11 mouse cellular contexts compared by ENCODE assay signal in the genomic region with DNA sequence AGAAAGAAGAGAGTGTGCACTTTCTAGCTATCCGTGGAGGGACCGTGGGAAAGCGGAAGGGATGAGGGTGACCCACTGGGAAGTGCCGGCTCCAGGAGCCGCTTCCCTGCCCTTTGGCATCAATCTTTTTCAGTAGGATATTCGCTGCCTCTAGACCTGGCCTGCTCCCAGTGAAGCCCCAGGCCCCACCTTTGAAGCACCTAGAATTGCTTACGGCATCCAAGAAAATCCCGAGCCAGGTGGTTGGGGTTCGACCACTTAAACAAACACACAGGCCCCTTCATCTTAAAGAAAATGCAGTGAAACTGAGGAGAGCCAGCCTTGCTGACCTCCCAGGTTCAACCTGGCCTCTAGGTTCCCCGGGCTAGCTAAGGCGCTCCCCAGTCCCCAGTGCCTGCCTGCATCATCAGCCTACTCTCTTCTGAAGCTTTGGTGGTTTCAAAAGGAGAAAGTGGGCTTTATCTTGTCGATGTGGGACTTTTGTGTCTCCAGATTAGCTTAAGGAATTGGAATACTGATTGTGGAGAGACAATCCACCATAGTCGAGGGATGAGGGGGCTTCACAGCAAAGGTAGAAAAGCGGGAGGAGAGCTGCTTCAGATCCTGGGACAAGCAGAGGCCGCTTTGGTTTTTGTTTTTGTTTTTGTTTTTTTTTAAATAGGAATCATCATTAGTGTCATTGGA. TPM values are rescaled to one million over a fixed set of nuclear protein-coding genes. Genes with fewer than 3 reads are reported as not detected.
A peak's percentile ranks its signal among the peaks of the same experiment; 100 is the strongest.
DNase-seq lines count a peak whose midpoint lies in the region; ATAC-seq and TF ChIP-seq lines count a peak whose summit lies in the region.
"Had no signal": no experiment of that assay in that cellular context is flagged by ENCODE, and none has a peak within 500 bp of the region (broad histone marks: within the 10 kb centered on the region; RNA-seq: fewer than 3 reads in every experiment).

No protein-coding gene starts in this region.

- no peaks in the 10 kb centered on the region for H3K36me3 ChIP-seq in heart, embryonic 15.5 days
- no peaks in the 10 kb centered on the region for H3K36me3 ChIP-seq in hindbrain, postnatal 0 days (ENCODE audit: insufficient read depth, low read length)
- no peaks in the 10 kb centered on the region for H3K36me3 ChIP-seq in midbrain, embryonic 14.5 days (ENCODE audit: control insufficient read depth, insufficient read depth, low read length)

- H3K4me2 ChIP-seq in heart, embryonic 15.5 days, result peak overlapping the region; percentile 99
- H3K4me2 ChIP-seq in hindbrain, postnatal 0 days (ENCODE audit: low read depth, low read length), result peak overlapping the region; percentile 65
- peak overlapping the region; percentile 65 for H3K4me2 ChIP-seq in midbrain, embryonic 14.5 days (ENCODE audit: low read length)

- no peak overlapping the region for H3K9ac ChIP-seq in heart, embryonic 15.5 days
- no peak overlapping the region for H3K9ac ChIP-seq in hindbrain, postnatal 0 days (replicated peaks; ENCODE audit: low read length)
- H3K9ac ChIP-seq in midbrain, embryonic 14.5 days (replicated peaks; ENCODE audit: low read length), result peak overlapping the region; percentile 69

- no peaks in the 10 kb centered on the region for H3K9me3 ChIP-seq in heart, embryonic 15.5 days (replicated peaks)
- no peaks in the 10 kb centered on the region for H3K9me3 ChIP-seq in hindbrain, postnatal 0 days (ENCODE audit: low read length)
- no peaks in the 10 kb centered on the region for H3K9me3 ChIP-seq in midbrain, embryonic 14.5 days (ENCODE audit: control insufficient read depth, low read length)
- H3K9me3 ChIP-seq: megakaryocyte, embryonic 14.5 days had no signal

- peaks cover 56% of the 10 kb centered on the region for H3K4me1 ChIP-seq in heart, embryonic 15.5 days (replicated peaks)
- H3K4me1 ChIP-seq in hindbrain, postnatal 0 days (ENCODE audit: insufficient read depth, low read length), result no peaks in the 10 kb centered on the region
- H3K4me1 ChIP-seq in midbrain, embryonic 14.5 days (ENCODE audit: control insufficient read depth, insufficient read depth, low read length), result peaks cover 8% of the 10 kb centered on the region; the same call in 1 of the 2 replicates

- H3K27me3 ChIP-seq in heart, embryonic 15.5 days, result peaks cover 97% of the 10 kb centered on the region
- peaks cover 59% of the 10 kb centered on the region for H3K27me3 ChIP-seq in hindbrain, postnatal 0 days (ENCODE audit: insufficient read depth, low read length)
- H3K27me3 ChIP-seq in midbrain, embryonic 14.5 days (ENCODE audit: control insufficient read depth, insufficient read depth, low read length), result peaks cover 77% of the 10 kb centered on the region

- no peak overlapping the region for H3K27ac ChIP-seq in heart, embryonic 15.5 days
- no peak overlapping the region for H3K27ac ChIP-seq in hindbrain, postnatal 0 days
- H3K27ac ChIP-seq in midbrain, embryonic 14.5 days (replicated peaks; ENCODE audit: low read depth, low read length), result peak overlapping the region; percentile 89

- 10% methylated on average over 15 of the region's 15 CpGs for WGBS in heart, embryonic 15.5 days
- WGBS in hindbrain, postnatal 0 days, result 3% methylated on average over 15 of the region's 15 CpGs
- WGBS in midbrain, embryonic 14.5 days, result under 1% methylated on average over 15 of the region's 15 CpGs

- H3K4me3 ChIP-seq in heart, embryonic 15.5 days, result peak overlapping the region; percentile 43
- peak overlapping the region; percentile 11; the same call in 1 of the 2 replicates for H3K4me3 ChIP-seq in hindbrain, postnatal 0 days (ENCODE audit: low read length)
- peak overlapping the region; percentile 45 for H3K4me3 ChIP-seq in midbrain, embryonic 14.5 days (replicated peaks; ENCODE audit: low read depth, low read length)
- H3K4me3 ChIP-seq: megakaryocyte, embryonic 14.5 days had no signal

- TF ChIP-seq CTCF in hindbrain, postnatal 0 days (IDR thresholded peaks at IDR 0.05; ENCODE audit: low read depth), result no peak

- no peak for DNase-seq in heart, adult 18-20 months
- peak; percentile 25 for DNase-seq in embryo, embryonic 11 days
- DNase-seq in hindbrain, postnatal 0 days (ENCODE audit: low spot score), result no peak
- DNase-seq in midbrain, embryonic 14.5 days, result peak; percentile 51
- no peak for DNase-seq in urinary bladder, adult 18-20 months (ENCODE audit: low spot score in 2 of 2)
- DNase-seq in left cerebral cortex, adult 9 months (ENCODE audit: low spot score in 2 of 2), result no peak
- DNase-seq: adrenal gland, postnatal 36 days; kidney, adult 11 months had no signal

- no peak for ATAC-seq in heart, embryonic 15.5 days (replicated peaks; ENCODE audit: insufficient number of reproducible peaks, insufficient read depth, low FRiP score, low read depth)
- no peak for ATAC-seq in hindbrain, postnatal 0 days
- no peak for ATAC-seq in midbrain, embryonic 14.5 days (ENCODE audit: low FRiP score, low TSS enrichment)
- ATAC-seq in megakaryocyte, adult 5-6 weeks (ENCODE audit: poor library complexity, severe bottlenecking), result no peak

RNA-seq across cellular contexts. Expression of gene 4930412O13Rik, which starts 3.6 kb away (rescaled TPM):
- polyA plus RNA-seq in heart, embryonic 15.5 days (2015; fragmentation: Nextera tagmentation; extraction: Ambion mirVana), result 0.10 TPM in 1 of 2 replicates, not detected in the other
- not detected for total RNA-seq in heart, adult 18-20 months (2021)
- not detected in 2 replicates for total RNA-seq in hindbrain, postnatal 0 days (2014; rRNA removed)
- polyA plus RNA-seq in hindbrain, postnatal 0 days (2015; fragmentation: Nextera tagmentation; extraction: Ambion mirVana), result 0.57 and 0.75 TPM in 2 replicates
- 1.7 and 2.5 TPM in 2 replicates for polyA plus RNA-seq in midbrain, embryonic 14.5 days (2014; fragmentation: Nextera tagmentation; extraction: Ambion mirVana)
- total RNA-seq in megakaryocyte, adult 5-6 weeks (2015), result not detected in 2 replicates
- total RNA-seq in megakaryocyte, adult 5-6 weeks (2017), result not detected in 2 replicates

RNA-seq across cellular contexts. Expression of gene 9230102O04Rik, which starts 4.7 kb away (rescaled TPM):
- not detected in 2 replicates for polyA plus RNA-seq in heart, embryonic 15.5 days (2015; fragmentation: Nextera tagmentation; extraction: Ambion mirVana)
- total RNA-seq in heart, adult 18-20 months (2021), result not detected
- total RNA-seq in hindbrain, postnatal 0 days (2014; rRNA removed), result 1.5 TPM in 1 of 2 replicates, not detected in the other
- 0.76 and 1.0 TPM in 2 replicates for polyA plus RNA-seq in hindbrain, postnatal 0 days (2015; fragmentation: Nextera tagmentation; extraction: Ambion mirVana)
- polyA plus RNA-seq in midbrain, embryonic 14.5 days (2014; fragmentation: Nextera tagmentation; extraction: Ambion mirVana), result 5.5 and 6.3 TPM in 2 replicates
- not detected in 2 replicates for total RNA-seq in megakaryocyte, adult 5-6 weeks (2015)
- total RNA-seq in megakaryocyte, adult 5-6 weeks (2017), result not detected in 2 replicates
- total RNA-seq: adrenal gland, postnatal 36 days had no signal

RNA-seq across cellular contexts. Expression of gene Gata3, which starts 5.2 kb away (rescaled TPM):
- 2.7 and 9.4 TPM in 2 replicates for polyA plus RNA-seq in heart, embryonic 15.5 days (2015; fragmentation: Nextera tagmentation; extraction: Ambion mirVana)
- total RNA-seq in heart, adult 18-20 months (2021), result 1 to 10 TPM in 1 of 2 experiments, under 1 TPM in 1; 0.62 to 1.0 TPM
- 2.3 and 3.5 TPM in 2 replicates for total RNA-seq in hindbrain, postnatal 0 days (2014; rRNA removed)
- polyA plus RNA-seq in hindbrain, postnatal 0 days (2015; fragmentation: Nextera tagmentation; extraction: Ambion mirVana), result 17.6 and 20.5 TPM in 2 replicates
- 88.6 and 120 TPM in 2 replicates for polyA plus RNA-seq in midbrain, embryonic 14.5 days (2014; fragmentation: Nextera tagmentation; extraction: Ambion mirVana)
- 0.45 and 0.98 TPM in 2 replicates for total RNA-seq in megakaryocyte, adult 5-6 weeks (2015)
- total RNA-seq in megakaryocyte, adult 5-6 weeks (2017), result 0.49 and 1.2 TPM in 2 replicates

Comparison
In these comparisons a context has a peak if more than half of its experiments do, and no peak if none do; other contexts are left out.
1. DNase-seq: peak in embryo, embryonic 11 days (single experiment) and midbrain, embryonic 14.5 days (single experiment); none in heart, adult 18-20 months (0 of 2), hindbrain, postnatal 0 days (single experiment), urinary bladder, adult 18-20 months (0 of 2) and left cerebral cortex, adult 9 months (0 of 2).
2. Peak in every context shown above with its lines, with median percentiles within 50 percentile points of each other: H3K4me2 ChIP-seq and H3K4me3 ChIP-seq.